Mouse (Mus musculus): ENCODE measurements at regions not wholly inside any gene's neighbourhood (a gene's known extent, or its start where the extent isn't known, plus 50 kb on each side); places are given as distances from the start of the nearest gene placed in this dataset.

DNA sequence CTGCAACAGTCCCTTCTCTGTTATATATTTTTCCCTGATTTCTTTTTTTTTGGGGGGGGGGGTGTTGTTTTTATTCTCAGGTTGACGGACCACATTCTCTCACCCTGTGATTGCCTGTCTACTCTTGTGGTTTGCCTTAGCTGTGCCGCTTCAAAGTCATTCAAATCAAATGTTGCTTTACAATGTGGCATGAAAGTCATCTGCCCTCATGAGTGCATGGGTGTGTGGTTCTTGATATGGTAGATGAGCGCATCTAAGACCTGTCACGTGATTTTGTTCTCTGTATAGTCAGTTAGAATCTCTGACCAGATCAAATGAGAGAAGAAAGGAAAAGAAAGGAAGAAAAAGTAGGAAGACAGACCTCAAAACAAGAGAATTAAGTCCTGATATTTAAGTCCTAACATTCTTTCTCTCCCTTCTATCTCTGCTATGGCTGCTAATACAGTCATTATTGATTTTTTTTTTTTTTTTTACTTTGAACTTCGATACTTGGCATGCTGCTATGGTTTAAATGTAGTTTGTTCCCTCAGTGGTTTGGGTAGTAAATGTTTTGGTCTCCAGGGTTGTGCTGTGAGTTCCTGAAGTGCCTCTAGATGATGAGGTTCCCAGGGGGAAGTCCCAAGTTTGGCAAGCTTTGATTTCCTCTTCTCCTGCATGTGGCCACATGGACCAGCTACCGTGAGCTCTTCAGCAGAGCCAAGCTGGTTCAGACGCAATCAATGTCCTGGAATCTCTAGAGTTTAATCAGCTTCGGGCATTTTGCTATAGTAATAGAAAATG, 91.2 kb upstream of the Npas2 start:
- no peak for DNase-seq

DNA sequence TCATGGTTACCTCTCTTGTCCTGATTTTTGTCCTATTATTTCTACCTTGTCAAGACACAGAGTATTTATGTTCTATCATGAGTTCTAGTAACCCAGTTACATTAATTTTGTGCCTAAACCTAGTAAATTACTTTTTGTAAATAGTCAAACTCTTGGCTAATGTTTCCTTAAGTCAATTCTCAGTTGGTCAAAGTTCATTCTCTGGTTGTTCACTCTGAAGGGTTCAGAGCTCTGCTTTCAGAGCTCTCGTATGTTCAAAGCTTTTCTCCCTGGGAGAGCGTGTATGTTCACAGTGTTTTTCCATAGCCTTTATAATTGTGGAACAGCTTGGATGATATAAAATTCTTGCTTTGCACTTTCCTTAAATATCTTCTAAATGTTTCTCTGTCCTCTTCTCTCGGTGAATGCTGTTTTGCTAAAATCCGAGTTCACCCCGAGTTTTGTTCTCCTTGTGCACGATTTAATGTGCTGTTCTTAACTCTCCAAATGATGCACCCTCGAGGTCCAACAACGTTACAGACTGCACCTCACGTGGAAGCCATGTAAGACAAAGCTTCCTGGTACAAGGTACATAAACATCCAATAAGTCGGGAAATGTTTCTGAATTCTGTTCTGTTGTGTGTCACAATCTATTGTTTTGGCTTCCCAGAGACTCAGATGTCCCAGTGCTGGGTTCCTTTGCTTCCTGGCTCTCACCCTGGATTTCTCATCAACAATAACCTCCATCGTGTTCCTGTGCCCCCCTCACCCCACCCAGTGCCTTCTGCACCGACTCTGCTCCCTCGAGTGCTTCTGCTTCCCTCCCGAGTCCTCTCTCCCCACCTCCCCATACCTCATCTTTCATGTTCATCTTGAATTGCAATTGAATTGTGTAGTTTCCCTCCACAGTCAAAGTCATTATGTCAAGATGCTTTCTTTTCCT, 90.3 kb upstream of the Npas2 start:
- DNase-seq = no peak

DNA sequence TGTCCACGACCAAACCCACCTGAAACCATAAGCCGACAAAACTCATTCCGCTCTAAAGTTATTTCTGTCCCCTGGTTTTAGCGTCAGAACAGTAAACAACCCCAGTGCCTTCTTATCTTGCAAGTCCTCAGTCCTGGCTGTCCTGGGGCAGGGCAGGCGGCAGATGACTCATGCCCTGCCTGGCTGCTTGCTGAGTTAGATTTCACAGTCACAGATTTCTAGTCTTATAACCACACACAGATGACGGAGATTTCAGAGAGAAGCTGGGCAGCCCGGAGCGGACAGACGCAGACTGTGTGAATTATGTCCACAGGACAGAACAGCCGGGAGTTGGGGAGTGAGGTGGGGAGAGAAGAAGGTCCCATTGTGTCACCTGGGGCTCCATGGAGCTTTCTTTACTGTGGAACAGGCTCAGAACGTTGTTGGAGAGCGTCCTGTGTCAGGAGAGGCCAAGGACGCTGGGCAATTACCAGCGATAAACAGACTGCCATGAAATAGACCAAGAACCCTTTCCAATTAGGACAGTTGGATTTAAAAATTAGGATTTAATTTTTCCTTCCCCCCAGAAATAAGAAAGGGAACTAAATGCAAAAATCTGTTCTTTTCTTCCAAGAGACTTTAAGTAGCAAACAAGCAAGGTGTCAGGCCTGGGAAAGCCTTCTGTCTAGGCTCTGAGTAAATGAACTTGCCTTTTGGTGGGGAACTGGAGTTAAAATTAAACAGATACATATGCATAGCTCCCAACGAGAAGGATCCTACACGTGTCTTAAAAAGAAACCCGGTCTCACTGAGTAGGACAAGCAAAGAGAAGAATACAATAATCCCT, 87.8 kb upstream of the Npas2 start:
- DNase-seq = no peak

DNA sequence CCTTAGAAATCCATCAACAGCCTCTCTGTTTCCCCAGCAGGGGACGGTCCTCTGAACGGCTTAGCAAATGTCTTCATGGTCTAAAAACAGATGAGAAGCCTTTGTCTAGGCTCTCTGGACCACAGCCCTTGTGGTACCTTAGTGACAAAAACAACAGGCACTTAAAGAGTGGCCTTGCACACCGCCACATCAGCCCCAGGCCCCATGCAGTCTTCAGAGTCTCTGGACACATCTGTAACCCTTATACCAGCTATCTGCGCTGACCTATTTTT, 87.2 kb upstream of the Npas2 start:
- no peak for DNase-seq

DNA sequence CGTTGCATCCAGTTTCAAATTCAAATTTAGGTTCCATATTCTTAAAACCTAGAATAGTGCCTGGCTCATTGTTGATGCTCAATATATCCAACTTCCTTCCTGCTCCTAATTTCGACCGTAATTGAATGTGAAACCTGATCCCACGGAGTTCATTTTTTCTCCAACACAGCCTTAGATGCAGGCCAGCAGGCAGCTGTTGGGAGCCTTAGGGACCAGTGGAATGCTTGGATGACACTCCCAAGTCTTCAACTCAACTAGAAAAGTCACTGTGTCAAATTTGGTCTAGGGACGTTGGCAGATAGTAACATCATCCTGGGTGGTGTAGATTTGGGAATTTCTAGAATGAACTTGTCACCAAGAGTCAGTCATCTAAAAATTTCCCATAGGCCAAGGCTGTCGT, 86.9 kb upstream of the Npas2 start:
- DNase-seq = no peak

DNA sequence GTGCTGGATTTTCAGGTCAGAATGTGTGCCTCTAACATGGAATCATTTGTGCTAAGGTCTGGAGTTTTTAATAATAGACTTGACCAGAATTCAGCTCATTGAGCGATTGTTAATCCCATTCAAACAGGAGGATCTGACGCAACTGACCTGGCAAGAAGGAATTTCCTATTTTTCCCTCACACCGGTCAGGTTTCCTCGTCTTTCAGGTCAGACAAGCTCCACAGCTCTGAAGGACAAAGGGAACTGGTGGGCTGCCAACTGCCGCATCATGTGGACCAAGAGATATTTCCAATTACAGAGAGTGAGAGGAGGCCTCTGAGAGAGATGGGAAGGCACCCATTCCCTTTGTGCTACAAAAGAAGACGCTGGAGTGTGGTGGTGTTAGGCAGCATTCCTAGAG, 77.2 kb upstream of the Npas2 start:
- no peak for DNase-seq

DNA sequence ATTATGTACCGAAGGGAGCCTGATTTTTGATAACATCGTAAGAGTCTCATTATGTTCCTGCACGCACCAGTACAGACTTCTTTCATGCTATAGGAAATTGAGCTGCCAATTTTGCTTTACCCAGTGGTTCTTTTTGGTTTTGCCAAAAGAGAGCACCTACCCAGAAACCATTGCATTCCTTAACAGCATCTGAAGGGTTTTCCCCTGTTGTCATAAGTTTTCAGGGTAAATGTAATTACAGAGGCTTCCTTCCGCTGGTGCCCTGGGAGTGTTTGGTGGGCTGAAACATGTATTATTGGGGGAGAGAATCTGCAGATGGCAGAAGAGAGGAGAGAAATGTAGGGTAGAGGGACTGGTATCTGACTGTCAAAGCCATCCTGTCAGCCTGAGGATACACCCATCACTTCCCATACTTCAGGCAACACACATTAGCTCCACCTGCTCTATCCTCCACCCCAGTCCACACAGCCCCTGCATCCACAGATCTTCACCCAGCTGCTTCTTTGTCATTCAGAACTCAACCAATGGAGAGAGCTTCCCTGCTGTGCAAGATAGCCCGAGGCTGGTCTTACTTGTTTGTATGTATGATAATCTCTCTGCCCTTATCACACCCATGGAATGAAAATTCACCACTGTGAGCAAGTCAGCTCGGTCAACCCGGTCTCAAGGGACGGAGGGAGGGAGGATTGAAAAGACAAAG, 71.1 kb upstream of the Npas2 start:
- no peak for DNase-seq

DNA sequence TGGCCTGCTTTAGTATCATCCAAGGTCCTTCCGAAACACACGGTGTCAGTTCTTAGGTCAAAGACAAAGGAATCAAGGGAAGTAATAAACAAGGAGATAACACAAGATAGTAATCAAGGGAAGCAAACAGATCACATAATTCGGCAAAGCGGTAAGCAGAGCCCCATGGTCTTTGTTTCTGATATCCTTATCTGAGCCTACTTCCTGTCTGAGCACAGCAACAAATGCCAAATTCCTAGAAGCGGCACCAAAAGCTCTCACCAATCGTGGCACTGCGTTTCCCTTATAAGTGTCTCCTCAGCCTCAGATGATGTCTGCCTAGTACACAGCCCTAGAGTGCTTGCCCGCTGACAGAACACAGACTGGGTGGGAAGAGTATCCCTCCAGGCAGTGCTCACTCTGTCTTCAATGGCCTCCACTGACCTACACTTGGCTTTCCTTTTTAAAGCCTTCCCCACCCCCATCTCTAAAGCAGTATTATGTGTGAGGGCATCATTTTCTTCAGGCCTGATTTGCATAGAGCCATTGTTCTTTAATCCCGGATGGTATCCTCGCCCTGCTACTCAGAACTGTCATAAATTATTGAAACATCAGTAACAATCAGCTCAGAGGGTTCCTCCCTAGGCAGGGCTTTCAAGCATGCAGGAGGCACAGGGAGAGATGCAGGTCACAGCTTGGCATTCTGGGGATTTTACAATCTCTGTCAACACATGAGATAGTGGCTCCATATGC, 70.3 kb upstream of the Npas2 start:
- DNase-seq = no peak

DNA sequence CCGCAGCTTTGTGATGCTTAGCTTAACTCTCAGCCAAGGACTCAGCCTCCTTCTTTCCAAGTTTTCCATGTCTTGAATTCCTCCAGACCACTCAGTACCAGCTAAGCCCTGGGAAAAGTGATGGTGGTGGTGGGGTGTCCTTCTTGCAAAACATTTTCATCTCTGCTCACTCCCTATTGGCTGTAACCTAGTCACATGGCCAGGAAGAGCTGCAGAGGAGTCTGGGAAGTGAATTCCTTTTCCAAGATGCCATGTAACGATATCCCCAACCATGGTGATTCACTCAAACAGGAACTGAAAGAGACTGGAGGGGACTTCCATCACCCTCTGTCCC, 69.8 kb upstream of the Npas2 start:
- DNase-seq = no peak

DNA sequence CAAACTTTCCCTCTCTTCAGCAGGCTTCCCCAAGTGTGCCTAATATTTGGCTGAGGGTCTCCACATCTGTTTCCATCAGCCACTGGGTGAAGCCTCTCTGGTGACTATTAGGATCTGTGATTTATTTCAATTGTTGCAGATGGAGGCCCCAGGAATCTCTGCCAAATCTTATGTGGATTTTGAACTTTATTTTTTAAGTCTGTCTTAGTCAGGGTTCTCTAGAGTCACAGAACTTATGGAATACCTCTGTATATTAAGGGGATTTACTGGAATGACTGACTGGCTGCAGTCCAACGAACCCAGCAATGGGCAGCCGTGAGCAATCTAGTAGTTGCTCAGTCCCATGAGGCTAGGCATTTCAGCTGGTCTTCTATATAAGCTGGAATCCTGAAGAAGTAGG, 59.0 kb upstream of the Npas2 start:
- DNase-seq = no peak

DNA sequence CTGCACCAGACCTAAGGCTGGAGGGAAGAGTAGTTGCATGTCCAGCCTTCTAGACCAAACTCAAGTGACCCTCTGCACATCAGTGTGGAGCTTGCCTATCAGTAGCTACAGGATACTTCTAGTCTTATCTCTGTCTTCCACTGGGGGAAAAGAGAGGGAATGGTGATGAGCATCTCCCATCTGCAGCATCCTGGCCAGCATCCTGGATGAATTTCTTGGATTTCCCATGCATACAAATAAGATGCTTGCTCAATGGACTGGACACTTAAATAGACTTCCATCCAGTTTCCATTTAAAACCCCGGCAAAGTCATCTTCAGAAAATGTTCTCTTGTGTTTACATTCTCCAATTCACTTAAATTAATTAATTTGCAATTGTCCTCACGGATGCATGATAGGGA, 50.5 kb upstream of the Npas2 start:
- DNase-seq = no peak

DNA sequence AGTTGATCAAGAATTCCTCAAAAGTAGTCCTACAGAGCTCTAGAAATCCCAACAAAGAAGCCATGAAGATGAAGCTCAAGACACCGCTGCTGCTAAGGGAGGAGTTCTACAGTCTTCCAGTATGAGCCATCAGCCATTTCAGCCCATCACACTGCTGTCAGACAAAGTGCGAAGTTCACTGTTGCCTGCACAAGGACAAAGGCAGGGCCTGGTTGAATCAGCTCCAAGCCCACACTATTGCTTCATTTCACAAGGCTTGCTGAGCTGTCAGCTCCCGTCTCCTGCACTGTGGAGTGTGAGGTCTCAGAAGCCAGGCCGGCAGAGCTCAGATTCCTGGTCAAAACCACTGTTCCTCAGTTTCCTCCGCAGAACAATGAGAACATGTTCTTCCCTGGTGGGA, 49.9 kb upstream of the Npas2 start:
- DNase-seq = no peak
